Mouse (Mus musculus) lung, postnatal 0 days (tissue): Measurements from ENCODE around the gene Cd4.

Experiments
- CTCF ChIP-seq: IDR thresholded peaks from 2 replicates; pipeline ENCODE4 v1.5.1; 2016; ENCODE audit warnings: antibody characterized with exemption, mild to moderate bottlenecking
- EP300 ChIP-seq: IDR thresholded peaks from 2 replicates; pipeline ENCODE4 v1.6.1; 2016; ENCODE audit warnings: antibody characterized with exemption, mild to moderate bottlenecking, control low read depth

DNA sequence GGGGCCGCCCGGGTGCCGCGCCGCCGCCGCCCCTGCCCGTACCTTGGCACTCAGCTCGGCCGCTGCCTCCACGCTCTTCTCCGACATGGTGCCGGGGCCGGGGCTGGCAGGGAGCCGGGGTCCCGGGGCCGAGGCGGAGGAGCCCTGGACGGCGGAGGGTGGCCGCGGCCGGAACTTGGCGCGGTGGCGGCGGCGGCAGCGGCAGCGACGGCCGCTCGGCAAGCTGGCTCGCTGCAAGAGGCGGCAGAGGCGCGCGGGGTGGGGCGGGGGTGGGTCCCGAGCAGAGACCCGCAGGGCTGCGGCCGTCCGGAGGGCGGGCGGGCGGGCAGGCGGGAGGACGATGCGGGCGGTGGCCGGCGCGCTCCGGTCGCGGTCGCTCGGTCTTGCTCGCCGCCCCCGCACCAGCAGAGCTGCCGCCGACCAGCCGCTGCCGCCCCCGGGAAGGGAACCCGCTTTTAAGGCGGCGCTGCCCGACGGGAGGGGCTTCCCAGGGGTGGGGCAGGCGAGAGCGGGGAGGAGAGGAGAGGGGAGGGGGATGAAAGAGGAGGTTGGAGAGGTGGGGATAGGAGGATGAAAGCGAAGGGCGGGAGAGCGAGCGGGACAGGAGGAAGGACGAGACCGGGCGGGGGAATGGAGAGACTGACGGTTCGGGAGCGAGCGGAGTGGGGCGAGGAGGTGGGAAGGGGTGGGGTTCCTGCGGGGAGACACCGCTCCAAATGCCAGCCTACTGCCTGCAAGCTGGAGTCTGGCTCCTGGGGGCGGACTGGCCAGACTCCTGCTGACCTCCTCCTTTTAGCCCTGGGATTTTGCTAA lies 29.7 kb upstream of the Cd4 start:
- TF ChIP-seq CTCF (no peak), EP300 (no peak)
